Mouse (Mus musculus): ENCODE results near the gene Gja1. TPM values are rescaled to one million over a fixed set of nuclear protein-coding genes. Genes with fewer than 3 reads are reported as not detected.

The Gja1 gene
- polyA plus RNA-seq, 1 experiment from 2014 or later = 185 TPM

Other genes with a start within 250 kb of the Gja1 start
- 4.2 and 4.3 TPM in 2 replicates for gene Tbc1d32, start 148.6 kb upstream of the Gja1 start, polyA plus RNA-seq (2016; fragmentation: Nextera tagmentation; extraction: Ambion mirVana)

Data from midbrain, embryonic 12.5 days (tissue).